Mouse (Mus musculus): ENCODE data around the gene Pacs2.

- TF ChIP-seq CTCF (IDR thresholded peaks at IDR 0.05; ENCODE audit: extremely low read depth, insufficient read length, insufficient replicate concordance, low read depth, low read length) = no peak
- no peak for TF ChIP-seq POLR2A (IDR thresholded peaks at IDR 0.05; ENCODE audit: low read depth, low read length)
Observed at GRCm38 (mm10) chr12:113100448-113101076, 86.3 kb downstream of the Pacs2 start.
